Comparison of ENCODE assay signal across 25 mouse cellular contexts in genomic region chr5:97076167-97076566, GRCm38 (mm10). TPM values are rescaled to one million over a fixed set of nuclear protein-coding genes. Genes with fewer than 3 reads are reported as not detected.
DNase-seq lines count a peak whose midpoint lies in the region; ATAC-seq and TF ChIP-seq lines count a peak whose summit lies in the region.
"Had no signal": no experiment of that assay in that cellular context is flagged by ENCODE, and none has a peak within 500 bp of the region (broad histone marks: within the 10 kb centered on the region; RNA-seq: fewer than 3 reads in every experiment).

No protein-coding gene starts in this region.

- no peaks in the 10 kb centered on the region for H3K27me3 ChIP-seq in kidney, embryonic 14.5 days (ENCODE audit: control insufficient read depth, insufficient read depth, low read length)
- H3K27me3 ChIP-seq in kidney, postnatal 0 days (ENCODE audit: insufficient read depth, low read length) = no peaks in the 10 kb centered on the region
- H3K27me3 ChIP-seq in liver, embryonic 11.5 days (replicated peaks; ENCODE audit: control insufficient read depth, insufficient read depth, low read length) = no peaks in the 10 kb centered on the region
- H3K27me3 ChIP-seq: embryonic facial prominence, embryonic 13.5 days; forebrain, embryonic 12.5 days; forebrain, embryonic 15.5 days; hindbrain, embryonic 12.5 days; hindbrain, embryonic 15.5 days had no signal

- H3K4me3 ChIP-seq in kidney, embryonic 14.5 days (ENCODE audit: low read length) = no peak overlapping the region
- H3K4me3 ChIP-seq in kidney, postnatal 0 days (replicated peaks; ENCODE audit: low read depth, low read length) = no peak overlapping the region
- no peak overlapping the region for H3K4me3 ChIP-seq in liver, embryonic 11.5 days (ENCODE audit: low read depth, low read length)
- H3K4me3 ChIP-seq: embryonic facial prominence, embryonic 10.5 days; embryonic facial prominence, embryonic 13.5 days; erythroblast, embryonic 14.5 days; forebrain, embryonic 12.5 days; forebrain, embryonic 15.5 days; heart, adult 2 months; hindbrain, embryonic 12.5 days; hindbrain, embryonic 15.5 days had no signal

- WGBS in kidney, embryonic 14.5 days = 76% methylated on average over 5 of the region's 5 CpGs
- 71% methylated on average over 5 of the region's 5 CpGs for WGBS in kidney, postnatal 0 days
- WGBS in liver, embryonic 11.5 days = 94% methylated on average over 5 of the region's 5 CpGs

- H3K4me2 ChIP-seq in kidney, embryonic 14.5 days (replicated peaks; ENCODE audit: low read depth, low read length) = no peak overlapping the region
- no peak overlapping the region for H3K4me2 ChIP-seq in kidney, postnatal 0 days (ENCODE audit: low read length)
- no peak overlapping the region for H3K4me2 ChIP-seq in liver, embryonic 11.5 days
- H3K4me2 ChIP-seq: embryonic facial prominence, embryonic 13.5 days; forebrain, embryonic 12.5 days; forebrain, embryonic 15.5 days; heart, embryonic 11.5 days; hindbrain, embryonic 12.5 days; hindbrain, embryonic 15.5 days had no signal

- no peak for DNase-seq in kidney, postnatal 4 days
- DNase-seq in kidney, postnatal 0 days (ENCODE audit: low spot score) = no peak
- no peak for DNase-seq in kidney, adult 8-10 months
- DNase-seq in liver, embryonic 11.5 days (ENCODE audit: low spot score) = peak; percentile 28
- no peak for DNase-seq in liver
- DNase-seq: adrenal gland, adult 8-10 months; adrenal gland, postnatal 25 days; cerebellum, adult 11-12 months; cerebellum, adult 8-10 months; cerebellum, postnatal 10 days; cerebellum, postnatal 36 days; embryo, embryonic 11 days; gastrocnemius, postnatal 25 days; heart, adult 2 months had no signal

- H3K9ac ChIP-seq in kidney, embryonic 14.5 days (ENCODE audit: low read depth, low read length) = no peak overlapping the region
- H3K9ac ChIP-seq in kidney, postnatal 0 days (ENCODE audit: low read depth, low read length) = no peak overlapping the region
- H3K9ac ChIP-seq in liver, embryonic 11.5 days (ENCODE audit: low read depth, low read length) = no peak overlapping the region
- H3K9ac ChIP-seq: embryonic facial prominence, embryonic 13.5 days; forebrain, embryonic 12.5 days; forebrain, embryonic 15.5 days; hindbrain, embryonic 12.5 days; hindbrain, embryonic 15.5 days had no signal

- no peaks in the 10 kb centered on the region for H3K4me1 ChIP-seq in kidney, embryonic 14.5 days (ENCODE audit: control insufficient read depth, insufficient read depth, low read length)
- 0 out of 2 replicates have a peak, but pooled peaks cover 4% of the 10 kb centered on the region for H3K4me1 ChIP-seq in kidney, postnatal 0 days (replicated peaks; ENCODE audit: insufficient read depth, low read length)
- no peaks in the 10 kb centered on the region for H3K4me1 ChIP-seq in liver, embryonic 11.5 days (replicated peaks; ENCODE audit: control insufficient read depth, insufficient read depth, low read length)
- H3K4me1 ChIP-seq: embryonic facial prominence, embryonic 10.5 days; embryonic facial prominence, embryonic 13.5 days; hindbrain, embryonic 12.5 days had no signal

- H3K27ac ChIP-seq in kidney, embryonic 14.5 days (ENCODE audit: low read depth, low read length) = no peak overlapping the region
- H3K27ac ChIP-seq in kidney, postnatal 0 days = no peak overlapping the region
- no peak overlapping the region for H3K27ac ChIP-seq in liver, embryonic 11.5 days (ENCODE audit: low read depth, low read length)
- H3K27ac ChIP-seq: embryonic facial prominence, embryonic 10.5 days; embryonic facial prominence, embryonic 13.5 days; forebrain, embryonic 12.5 days; forebrain, embryonic 15.5 days; heart, adult 2 months; hindbrain, embryonic 12.5 days; hindbrain, embryonic 15.5 days had no signal

- no peaks in the 10 kb centered on the region for H3K9me3 ChIP-seq in kidney, embryonic 14.5 days (ENCODE audit: control insufficient read depth, low read length)
- no peaks in the 10 kb centered on the region for H3K9me3 ChIP-seq in kidney, postnatal 0 days (replicated peaks; ENCODE audit: low read length)
- H3K9me3 ChIP-seq in liver, embryonic 11.5 days (ENCODE audit: control insufficient read depth, low read length) = no peaks in the 10 kb centered on the region
- H3K9me3 ChIP-seq: embryonic facial prominence, embryonic 10.5 days; embryonic facial prominence, embryonic 13.5 days; forebrain, embryonic 12.5 days; forebrain, embryonic 15.5 days; hindbrain, embryonic 12.5 days; hindbrain, embryonic 15.5 days had no signal

- no peak for TF ChIP-seq CTCF in kidney, postnatal 0 days (IDR thresholded peaks at IDR 0.05; ENCODE audit: low read depth)

- peak; percentile 67; the same call in 1 of the 2 replicates for ATAC-seq in kidney, embryonic 14.5 days (ENCODE audit: low FRiP score, low TSS enrichment)
- ATAC-seq in kidney, postnatal 0 days (replicated peaks; ENCODE audit: low FRiP score, low read depth) = 0 out of 2 replicates have a peak, but pooled peaks have one; percentile 22
- no peak for ATAC-seq in liver, embryonic 11.5 days (replicated peaks; ENCODE audit: low FRiP score)
- no peak for ATAC-seq in activated CD4-positive, CD25-positive, alpha-beta regulatory T cell, adult 4 months
- ATAC-seq: CD4-positive, CD25-positive, alpha-beta regulatory T cell, adult 4 months; forebrain, embryonic 15.5 days had no signal

- H3K36me3 ChIP-seq in kidney, embryonic 14.5 days (ENCODE audit: control insufficient read depth, insufficient read depth, low read length) = no peaks in the 10 kb centered on the region
- H3K36me3 ChIP-seq in kidney, postnatal 0 days (ENCODE audit: insufficient read depth, low read length) = 0 out of 2 replicates have a peak, but pooled peaks cover 3% of the 10 kb centered on the region
- H3K36me3 ChIP-seq in liver, embryonic 11.5 days (ENCODE audit: control insufficient read depth, insufficient read depth, low read length) = peaks cover 6% of the 10 kb centered on the region; the same call in 1 of the 2 replicates
- H3K36me3 ChIP-seq: embryonic facial prominence, embryonic 10.5 days; forebrain, embryonic 12.5 days; forebrain, embryonic 15.5 days; hindbrain, embryonic 12.5 days; hindbrain, embryonic 15.5 days had no signal

RNA-seq across cellular contexts. Expression of gene Paqr3, which starts 35.2 kb away (rescaled TPM):
- polyA plus RNA-seq in kidney, embryonic 14.5 days (2014; fragmentation: Nextera tagmentation; extraction: Ambion mirVana) = 3.1 and 5.3 TPM in 2 replicates
- 3.2 and 3.3 TPM in 2 replicates for polyA plus RNA-seq in kidney, postnatal 0 days (2015; fragmentation: Nextera tagmentation; extraction: Ambion mirVana)
- 1.9 and 2.3 TPM in 2 replicates for polyA plus RNA-seq in liver, embryonic 11.5 days (2014; fragmentation: Nextera tagmentation; extraction: Ambion mirVana)
- polyA plus RNA-seq in activated CD4-positive, CD25-positive, alpha-beta regulatory T cell, adult 4 months (2017; shearing (Covaris generic)) = 1 to 10 TPM; 1.5 to 2.0 TPM

Comparison
In these comparisons a context has a peak if more than half of its experiments do, and no peak if none do; other contexts are left out.
1. ATAC-seq: peak in kidney, embryonic 14.5 days (single experiment) and kidney, postnatal 0 days (single experiment); none in liver, embryonic 11.5 days (single experiment) and activated CD4-positive, CD25-positive, alpha-beta regulatory T cell, adult 4 months (single experiment).